Mouse (Mus musculus) G1E (cell line): ENCODE results near the gene Lrrc36.

Experiments
- CTCF ChIP-seq: IDR thresholded peaks from 2 replicates; pipeline ENCODE4 v1.5.1; 2012; ENCODE audit warnings: low read depth, low read length, inconsistent platforms, mixed read lengths
- GATA1 ChIP-seq: IDR thresholded peaks from 2 replicates; pipeline ENCODE4 v1.6.1; 2012; ENCODE audit warnings: borderline replicate concordance, low read length, inconsistent platforms, mixed read lengths
- GATA2 ChIP-seq: IDR thresholded peaks from 2 replicates; pipeline ENCODE4 v1.6.1; 2012; ENCODE audit warnings: low read depth, low read length, inconsistent platforms, borderline replicate concordance
- POLR2AphosphoS5 ChIP-seq: IDR thresholded peaks from 2 replicates; pipeline ENCODE4 v1.6.1; 2012; ENCODE audit warnings: low read depth, low read length, inconsistent platforms; ENCODE audit not compliant: insufficient replicate concordance

GRCm38 (mm10) chr8:105481013-105481412 is 67.6 kb downstream of the Lrrc36 start:
- TF ChIP-seq CTCF (no peak), GATA2 (no peak), GATA1 (no peak), POLR2AphosphoS5 (no peak)
